Mouse (Mus musculus) E14TG2a.4 (cell line): Measurements from ENCODE around the gene Nup93.

Source experiments
- CTCF ChIP-seq: conservative IDR thresholded peaks from 2 replicates; pipeline ENCODE4 v1.5.1; 2014; ENCODE audit warnings: low read length
- NANOG ChIP-seq: IDR thresholded peaks from 2 replicates; pipeline ENCODE4 v1.6.1; 2014; ENCODE audit warnings: borderline replicate concordance, low read length, mixed read lengths

DNA sequence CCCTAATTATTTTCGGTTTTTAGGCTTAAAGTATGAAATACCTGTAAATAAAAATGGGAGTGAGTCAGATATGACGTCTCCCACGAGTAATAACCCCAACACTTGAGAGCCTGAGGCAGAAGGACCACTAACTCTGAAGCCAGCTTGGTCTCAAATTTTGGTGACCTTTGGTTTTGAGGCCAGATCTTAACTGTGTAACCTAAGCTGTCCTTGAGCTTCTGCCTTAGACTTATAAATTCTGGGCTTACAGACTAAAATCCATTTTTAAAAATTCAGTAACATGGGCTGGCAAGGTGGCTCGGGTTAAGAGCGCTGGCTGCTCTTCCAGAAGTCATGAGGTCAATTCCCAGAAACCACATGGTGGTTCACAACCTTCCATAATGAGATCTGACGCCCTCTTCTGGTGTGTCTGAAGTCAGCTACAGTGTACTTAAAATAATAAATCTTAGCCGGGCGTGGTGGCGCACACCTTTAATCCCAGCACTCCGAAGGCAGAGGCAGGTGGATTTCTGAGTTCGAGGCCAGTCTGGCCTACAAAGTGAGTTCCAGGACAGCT, 40.4 kb upstream of the Nup93 start:
- TF ChIP-seq CTCF (no peak), NANOG (no peak)
